Comparison of ENCODE assay signal across 8 mouse cellular contexts in genomic region chr10:44003551-44004151, GRCm38 (mm10).
DNase-seq lines count a peak whose midpoint lies in the region; ATAC-seq and TF ChIP-seq lines count a peak whose summit lies in the region.

No protein-coding gene starts in this region.

- no peak for TF ChIP-seq POLR2A in embryonic fibroblast, embryonic 13.5 days (IDR thresholded peaks at IDR 0.05; ENCODE audit: low read depth, low read length)

- DNase-seq in 3T3-L1 (ENCODE audit: low read depth, low spot score) (peak; percentile 68), Patski (ENCODE audit: low read depth, low spot score) (no peak)
- peak; percentile 65 to 67 for DNase-seq in heart, postnatal 14 days
- peak; percentile 64 to 84 for DNase-seq in kidney, postnatal 36 days
- peak; percentile 49 for DNase-seq in spleen, adult 12 weeks (ENCODE audit: low spot score)
- no peak for DNase-seq in layer of hippocampus, adult 11-12 months (ENCODE audit: low spot score)

- POLR2A ChIA-PET in Patski (lab: Charles Lee) = interaction anchor here (0.8 to 2.3 kb wide), 3 partner anchors 30 to 62 kb away, joined by 3 to 4 read pairs (median 3); no protein-coding TSS in a partner anchor

- CTCF ChIA-PET in Patski (lab: Charles Lee) = interaction anchor here (0.8 to 1.5 kb wide), 5 partner anchors 35 to 68 kb away, joined by 3 to 5 read pairs (median 3); no protein-coding TSS in a partner anchor

- no peak for TF ChIP-seq CTCF in Patski (IDR thresholded peaks at IDR 0.05)
- TF ChIP-seq CTCF in embryonic fibroblast, embryonic 13.5 days (IDR thresholded peaks at IDR 0.05; ENCODE audit: borderline replicate concordance, insufficient read depth, low read length) = no peak

- peaks cover 3% of the 10 kb centered on the region; the same call in 1 of the 2 replicates for H3K4me1 ChIP-seq in embryonic fibroblast, embryonic 13.5 days (ENCODE audit: control insufficient read depth, insufficient read depth, low read length)

- intact Hi-C loops in heart, postnatal 14 days (cut with DNase I) = loop anchor here (2.0 to 5.0 kb wide), 2 partner anchors 49 to 64 kb away; no protein-coding TSS in a partner anchor

- H3K27ac ChIP-seq in embryonic fibroblast, embryonic 13.5 days (ENCODE audit: insufficient read depth, low read length) = no peak overlapping the region

- in situ Hi-C loops in Patski (cut with MboI; ENCODE audit: low pct_unique_long_range_greater_than_20kb) = loop anchor here (5.0 kb wide), 1 partner anchor 64 kb away; no protein-coding TSS in a partner anchor

- no peaks in the 10 kb centered on the region for H3K27me3 ChIP-seq in Patski

- peak overlapping the region; percentile 52 for H3K4me3 ChIP-seq in embryonic fibroblast, embryonic 13.5 days (ENCODE audit: insufficient read depth, low read length)

- ATAC-seq in Patski = peak; percentile 46
- peak; percentile 69 for ATAC-seq in megakaryocyte progenitor cell, adult 5-6 weeks (replicated peaks; ENCODE audit: poor library complexity)

Comparison
In these comparisons a context has a peak if more than half of its experiments do, and no peak if none do; other contexts are left out.
1. DNase-seq: peak in 3T3-L1 (single experiment), heart, postnatal 14 days (2 of 2), kidney, postnatal 36 days (2 of 2) and spleen, adult 12 weeks (single experiment); none in Patski (single experiment) and layer of hippocampus, adult 11-12 months (single experiment).